Mouse (Mus musculus): ENCODE results near the gene Mrgprg. TPM values are rescaled to one million over a fixed set of nuclear protein-coding genes. Genes with fewer than 3 reads are reported as not detected.

Gene Mrgprg
- polyA plus RNA-seq, 1 experiment, result not detected

- TF ChIP-seq CTCF (IDR thresholded peaks at IDR 0.05; ENCODE audit: low read depth, low read length), result no peak
- 0 out of 2 replicates have a peak, but pooled peaks have one; percentile 17 for TF ChIP-seq EP300 (IDR thresholded peaks at IDR 0.05; ENCODE audit: insufficient read depth, low read depth, low read length)
- no peak for TF ChIP-seq POLR2A (IDR thresholded peaks at IDR 0.05; ENCODE audit: insufficient read depth, low read length)
These were observed 27.0 kb downstream of the Mrgprg start for GRCm38 (mm10) chr7:143739511-143740461.

GRCm38 (mm10) chr7:143738601-143739006 lies 28.2 kb downstream of the Mrgprg start:
- Histone ChIP-seq H3K36me3 (ENCODE audit: control insufficient read depth, insufficient read depth, low read length, poor library complexity, severe bottlenecking) (no peaks in the 10 kb centered on the region), H3K27ac (ENCODE audit: insufficient read depth, low read length) (no peak overlapping the region), H3K27me3 (ENCODE audit: control insufficient read depth, insufficient read depth, low read length, poor library complexity, severe bottlenecking) (no peaks in the 10 kb centered on the region), H3K9me3 (replicated peaks; ENCODE audit: control insufficient read depth, insufficient read depth, low read length, poor library complexity, severe bottlenecking) (no peaks in the 10 kb centered on the region), H3K9ac (ENCODE audit: low read depth, poor library complexity, severe bottlenecking) (no peak overlapping the region), H3K4me3 (ENCODE audit: low read depth, low read length) (no peak overlapping the region), H3K4me1 (ENCODE audit: control insufficient read depth, insufficient read depth, low read length) (peaks cover 1% of the 10 kb centered on the region)
- no peak for TF ChIP-seq POLR2A (IDR thresholded peaks at IDR 0.05; ENCODE audit: insufficient read depth, low read length)
- no peak for TF ChIP-seq EP300 (IDR thresholded peaks at IDR 0.05; ENCODE audit: insufficient read depth, low read depth, low read length)
- TF ChIP-seq CTCF (IDR thresholded peaks at IDR 0.05; ENCODE audit: low read depth, low read length), result no peak

More at GRCm38 (mm10) chr7:143739511-143740461, 27.0 kb downstream of the Mrgprg start:
- Histone ChIP-seq H3K36me3 (ENCODE audit: control insufficient read depth, insufficient read depth, low read length, poor library complexity, severe bottlenecking) (no peaks in the 10 kb centered on the region), H3K9ac (ENCODE audit: low read depth, poor library complexity, severe bottlenecking) (peak overlapping the region; percentile 69), H3K4me3 (ENCODE audit: low read depth, low read length) (peak overlapping the region; percentile 51), H3K9me3 (replicated peaks; ENCODE audit: control insufficient read depth, insufficient read depth, low read length, poor library complexity, severe bottlenecking) (no peaks in the 10 kb centered on the region), H3K27me3 (ENCODE audit: control insufficient read depth, insufficient read depth, low read length, poor library complexity, severe bottlenecking) (no peaks in the 10 kb centered on the region), H3K27ac (ENCODE audit: insufficient read depth, low read length) (no peak overlapping the region), H3K4me1 (ENCODE audit: control insufficient read depth, insufficient read depth, low read length) (peaks cover 1% of the 10 kb centered on the region)

GRCm38 (mm10) chr7:143738194-143738593 lies 28.6 kb downstream of the Mrgprg start:
- no peak overlapping the region for H3K4me3 ChIP-seq (ENCODE audit: low read depth, low read length)
- no peaks in the 10 kb centered on the region for H3K27me3 ChIP-seq (ENCODE audit: control insufficient read depth, insufficient read depth, low read length, poor library complexity, severe bottlenecking)
- no peaks in the 10 kb centered on the region for H3K36me3 ChIP-seq (ENCODE audit: control insufficient read depth, insufficient read depth, low read length, poor library complexity, severe bottlenecking)
- peaks cover 1% of the 10 kb centered on the region for H3K4me1 ChIP-seq (ENCODE audit: control insufficient read depth, insufficient read depth, low read length)
- no peaks in the 10 kb centered on the region for H3K9me3 ChIP-seq (replicated peaks; ENCODE audit: control insufficient read depth, insufficient read depth, low read length, poor library complexity, severe bottlenecking)
- H3K27ac ChIP-seq (ENCODE audit: insufficient read depth, low read length), result no peak overlapping the region
- H3K9ac ChIP-seq (ENCODE audit: low read depth, poor library complexity, severe bottlenecking), result no peak overlapping the region
- TF ChIP-seq CTCF (IDR thresholded peaks at IDR 0.05; ENCODE audit: low read depth, low read length) (no peak), EP300 (IDR thresholded peaks at IDR 0.05; ENCODE audit: insufficient read depth, low read depth, low read length) (no peak), POLR2A (IDR thresholded peaks at IDR 0.05; ENCODE audit: insufficient read depth, low read length) (no peak)

GRCm38 (mm10) chr7:143733746-143734145 lies 33.0 kb downstream of the Mrgprg start:
- H3K27me3 ChIP-seq (ENCODE audit: control insufficient read depth, insufficient read depth, low read length, poor library complexity, severe bottlenecking), result no peaks in the 10 kb centered on the region
- no peaks in the 10 kb centered on the region for H3K4me1 ChIP-seq (ENCODE audit: control insufficient read depth, insufficient read depth, low read length)
- TF ChIP-seq EP300 (IDR thresholded peaks at IDR 0.05; ENCODE audit: insufficient read depth, low read depth, low read length) (no peak), POLR2A (IDR thresholded peaks at IDR 0.05; ENCODE audit: insufficient read depth, low read length) (no peak), CTCF (IDR thresholded peaks at IDR 0.05; ENCODE audit: low read depth, low read length) (no peak)
- no peaks in the 10 kb centered on the region for H3K36me3 ChIP-seq (ENCODE audit: control insufficient read depth, insufficient read depth, low read length, poor library complexity, severe bottlenecking)
- no peak overlapping the region for H3K9ac ChIP-seq (ENCODE audit: low read depth, poor library complexity, severe bottlenecking)
- H3K4me3 ChIP-seq (ENCODE audit: low read depth, low read length), result no peak overlapping the region
- H3K27ac ChIP-seq (ENCODE audit: insufficient read depth, low read length), result no peak overlapping the region
- H3K9me3 ChIP-seq (replicated peaks; ENCODE audit: control insufficient read depth, insufficient read depth, low read length, poor library complexity, severe bottlenecking), result no peaks in the 10 kb centered on the region

- Histone ChIP-seq H3K9me3 (replicated peaks; ENCODE audit: control insufficient read depth, insufficient read depth, low read length, poor library complexity, severe bottlenecking) (no peaks in the 10 kb centered on the region), H3K36me3 (ENCODE audit: control insufficient read depth, insufficient read depth, low read length, poor library complexity, severe bottlenecking) (no peaks in the 10 kb centered on the region), H3K4me1 (ENCODE audit: control insufficient read depth, insufficient read depth, low read length) (no peaks in the 10 kb centered on the region), H3K27ac (ENCODE audit: insufficient read depth, low read length) (no peak overlapping the region), H3K9ac (ENCODE audit: low read depth, poor library complexity, severe bottlenecking) (no peak overlapping the region), H3K4me3 (ENCODE audit: low read depth, low read length) (no peak overlapping the region), H3K27me3 (ENCODE audit: control insufficient read depth, insufficient read depth, low read length, poor library complexity, severe bottlenecking) (no peaks in the 10 kb centered on the region)
- TF ChIP-seq POLR2A (IDR thresholded peaks at IDR 0.05; ENCODE audit: insufficient read depth, low read length), result no peak
- TF ChIP-seq EP300 (IDR thresholded peaks at IDR 0.05; ENCODE audit: insufficient read depth, low read depth, low read length), result no peak
- TF ChIP-seq CTCF (IDR thresholded peaks at IDR 0.05; ENCODE audit: low read depth, low read length), result no peak
These were observed 36.9 kb downstream of the Mrgprg start for GRCm38 (mm10) chr7:143729886-143730285.

GRCm38 (mm10) chr7:143726396-143726795 lies 40.4 kb downstream of the Mrgprg start:
- TF ChIP-seq CTCF (IDR thresholded peaks at IDR 0.05; ENCODE audit: low read depth, low read length), result peak; percentile 11
- no peak for TF ChIP-seq POLR2A (IDR thresholded peaks at IDR 0.05; ENCODE audit: insufficient read depth, low read length)
- Histone ChIP-seq H3K27me3 (ENCODE audit: control insufficient read depth, insufficient read depth, low read length, poor library complexity, severe bottlenecking) (no peaks in the 10 kb centered on the region), H3K9ac (ENCODE audit: low read depth, poor library complexity, severe bottlenecking) (no peak overlapping the region)

More at GRCm38 (mm10) chr7:143726396-143726795, 40.4 kb downstream of the Mrgprg start:
- Histone ChIP-seq H3K4me3 (ENCODE audit: low read depth, low read length) (no peak overlapping the region), H3K4me1 (ENCODE audit: control insufficient read depth, insufficient read depth, low read length) (no peaks in the 10 kb centered on the region), H3K9me3 (replicated peaks; ENCODE audit: control insufficient read depth, insufficient read depth, low read length, poor library complexity, severe bottlenecking) (no peaks in the 10 kb centered on the region), H3K36me3 (ENCODE audit: control insufficient read depth, insufficient read depth, low read length, poor library complexity, severe bottlenecking) (no peaks in the 10 kb centered on the region), H3K27ac (ENCODE audit: insufficient read depth, low read length) (no peak overlapping the region)
